Comparison of ENCODE assay signal across 7 mouse cellular contexts in the genomic region with DNA sequence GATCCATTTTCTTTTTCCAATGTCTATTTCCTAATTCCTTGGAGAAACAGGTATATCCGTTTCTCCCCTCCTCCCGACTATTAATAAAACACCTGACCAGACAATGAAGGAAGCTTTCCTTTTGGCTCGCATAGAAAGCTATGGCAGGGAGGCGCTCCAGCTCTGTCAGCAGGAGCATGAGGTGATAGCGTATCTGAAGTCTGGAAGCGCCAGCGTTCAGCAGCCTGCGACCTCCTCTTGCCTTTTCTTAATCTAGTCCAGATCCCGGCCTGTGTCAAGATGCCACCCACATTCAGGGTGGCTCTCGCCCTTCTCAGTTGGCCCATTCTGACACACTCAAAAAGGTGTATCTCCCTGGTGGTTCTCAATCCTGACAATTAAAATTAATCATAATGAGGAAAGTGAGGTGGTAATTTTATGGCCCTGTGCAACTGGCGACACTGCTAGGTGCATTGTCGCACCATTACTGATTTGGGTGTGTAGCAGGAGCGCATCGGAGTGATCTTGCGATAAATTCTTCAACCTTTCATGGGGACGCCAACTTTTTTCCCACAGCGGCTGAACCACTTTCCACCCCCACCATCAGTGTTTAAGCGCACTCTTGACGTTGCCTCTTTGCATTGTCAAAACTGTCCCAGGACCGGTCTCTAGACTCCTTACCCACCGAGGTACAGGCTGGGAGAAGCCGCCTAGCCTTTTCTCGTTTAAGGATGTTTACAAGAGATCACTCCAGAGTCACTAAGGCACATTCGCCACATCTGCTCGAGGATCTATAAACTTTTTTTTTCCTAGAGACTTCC. TPM values are rescaled to one million over a fixed set of nuclear protein-coding genes. Genes with fewer than 3 reads are reported as not detected.
A peak's percentile ranks its signal among the peaks of the same experiment; 100 is the strongest.
DNase-seq lines count a peak whose midpoint lies in the region; ATAC-seq lines count a peak whose summit lies in the region.

No protein-coding gene starts in this region.

- no peaks in the 10 kb centered on the region for H3K27me3 ChIP-seq in limb, embryonic 10.5 days (ENCODE audit: low read depth, poor library complexity, severe bottlenecking)
- no peaks in the 10 kb centered on the region for H3K27me3 ChIP-seq in midbrain, embryonic 14.5 days (ENCODE audit: control insufficient read depth, insufficient read depth, low read length)

- intact Hi-C loops in left cerebral cortex, postnatal 10 days (cut with DNase I), result loop anchor here (1.0 kb wide), 1 partner anchor 47 kb away; no protein-coding TSS in a partner anchor

- 2% methylated on average over 25 of the region's 25 CpGs for WGBS in limb, embryonic 10.5 days
- WGBS in midbrain, embryonic 14.5 days, result 2% methylated on average over 25 of the region's 25 CpGs

- DNase-seq in spleen, postnatal 10 days (ENCODE audit: low spot score in 2 of 2), result peak; percentile 24 to 33
- DNase-seq in spleen, postnatal 36 days (ENCODE audit: low spot score in 2 of 2), result no peak
- peak; percentile 46 to 63 for DNase-seq in cerebellum, postnatal 25 days
- peak; percentile 55 for DNase-seq in limb, embryonic 10.5 days (ENCODE audit: low spot score)
- peak; percentile 69 for DNase-seq in midbrain, embryonic 14.5 days
- DNase-seq in left cerebral cortex, postnatal 10 days (ENCODE audit: extremely low spot score in 1 of 2, low spot score in 2 of 2), result no peak

- 0 out of 2 replicates have a peak, but pooled peaks have one; percentile 5 for ATAC-seq in granulocyte monocyte progenitor cell, adult 5-6 weeks (replicated peaks; ENCODE audit: poor library complexity, severe bottlenecking)
- ATAC-seq in midbrain, embryonic 14.5 days (ENCODE audit: low FRiP score, low TSS enrichment), result peak; percentile 5; the same call in 1 of the 2 replicates

- peak overlapping the region; percentile 87 for H3K27ac ChIP-seq in limb, embryonic 10.5 days
- H3K27ac ChIP-seq in midbrain, embryonic 14.5 days (replicated peaks; ENCODE audit: low read depth, low read length), result peak overlapping the region; percentile 84

- H3K36me3 ChIP-seq in limb, embryonic 10.5 days, result no peaks in the 10 kb centered on the region
- H3K36me3 ChIP-seq in midbrain, embryonic 14.5 days (ENCODE audit: control insufficient read depth, insufficient read depth, low read length), result no peaks in the 10 kb centered on the region

- H3K4me1 ChIP-seq in limb, embryonic 10.5 days, result peaks cover 39% of the 10 kb centered on the region
- H3K4me1 ChIP-seq in midbrain, embryonic 14.5 days (ENCODE audit: control insufficient read depth, insufficient read depth, low read length), result peaks cover 19% of the 10 kb centered on the region

- peak overlapping the region; percentile 77 for H3K4me2 ChIP-seq in midbrain, embryonic 14.5 days (ENCODE audit: low read length)

- H3K9ac ChIP-seq in midbrain, embryonic 14.5 days (replicated peaks; ENCODE audit: low read length), result peak overlapping the region; percentile 54

- peak overlapping the region; percentile 55 for H3K4me3 ChIP-seq in limb, embryonic 10.5 days
- H3K4me3 ChIP-seq in midbrain, embryonic 14.5 days (replicated peaks; ENCODE audit: low read depth, low read length), result peak overlapping the region; percentile 45

- no peaks in the 10 kb centered on the region for H3K9me3 ChIP-seq in limb, embryonic 10.5 days (replicated peaks)
- H3K9me3 ChIP-seq in midbrain, embryonic 14.5 days (ENCODE audit: control insufficient read depth, low read length), result no peaks in the 10 kb centered on the region

RNA-seq across cellular contexts. Expression of gene Scd3, which starts 44.4 kb away (rescaled TPM):
- not detected in 2 replicates for total RNA-seq in granulocyte monocyte progenitor cell, adult 5-6 weeks (2014; fragmentation: Nextera tagmentation)
- not detected in 2 replicates for total RNA-seq in granulocyte monocyte progenitor cell, adult 5-6 weeks (2017)
- polyA plus RNA-seq in limb, embryonic 10.5 days (2016; fragmentation: Nextera tagmentation; extraction: Ambion mirVana), result 0.41 TPM in 1 of 2 replicates, not detected in the other
- 4.4 and 4.5 TPM in 2 replicates for polyA plus RNA-seq in midbrain, embryonic 14.5 days (2014; fragmentation: Nextera tagmentation; extraction: Ambion mirVana)
- total RNA-seq in left cerebral cortex, postnatal 10 days (2021), result 1 to 10 TPM; 1.3 to 1.5 TPM

RNA-seq across cellular contexts. Expression of gene Scd2, which starts 46.0 kb away (rescaled TPM):
- total RNA-seq in granulocyte monocyte progenitor cell, adult 5-6 weeks (2014; fragmentation: Nextera tagmentation), result 91.6 and 93.4 TPM in 2 replicates
- 108 and 109 TPM in 2 replicates for total RNA-seq in granulocyte monocyte progenitor cell, adult 5-6 weeks (2017)
- polyA plus RNA-seq in limb, embryonic 10.5 days (2016; fragmentation: Nextera tagmentation; extraction: Ambion mirVana), result 324 and 335 TPM in 2 replicates
- polyA plus RNA-seq in midbrain, embryonic 14.5 days (2014; fragmentation: Nextera tagmentation; extraction: Ambion mirVana), result 194 and 281 TPM in 2 replicates
- total RNA-seq in left cerebral cortex, postnatal 10 days (2021), result 100 to 1,000 TPM; 603 to 619 TPM

RNA-seq across cellular contexts. Expression of gene Pkd2l1, which starts 55.2 kb away (rescaled TPM):
- total RNA-seq in granulocyte monocyte progenitor cell, adult 5-6 weeks (2014; fragmentation: Nextera tagmentation), result not detected in 2 replicates
- total RNA-seq in granulocyte monocyte progenitor cell, adult 5-6 weeks (2017), result not detected in 2 replicates
- polyA plus RNA-seq in limb, embryonic 10.5 days (2016; fragmentation: Nextera tagmentation; extraction: Ambion mirVana), result not detected in 2 replicates
- not detected in 2 replicates for polyA plus RNA-seq in midbrain, embryonic 14.5 days (2014; fragmentation: Nextera tagmentation; extraction: Ambion mirVana)
- total RNA-seq in left cerebral cortex, postnatal 10 days (2021), result not detected

Comparison
In these comparisons a context has a peak if more than half of its experiments do, and no peak if none do; other contexts are left out.
1. DNase-seq: peak in spleen, postnatal 10 days (2 of 2), cerebellum, postnatal 25 days (2 of 2), limb, embryonic 10.5 days (single experiment) and midbrain, embryonic 14.5 days (single experiment); none in spleen, postnatal 36 days (0 of 2) and left cerebral cortex, postnatal 10 days (0 of 2).
2. RNA of gene Scd2, which starts 46.0 kb away (total RNA-seq): 603 to 619 TPM in left cerebral cortex, postnatal 10 days; 91.6 to 109 TPM in granulocyte monocyte progenitor cell, adult 5-6 weeks; every median in the first group is over 4 times any median in the second.